Comparison of ENCODE assay signal across 30 mouse cellular contexts in genomic region chr16:58622377-58622776, GRCm38 (mm10). TPM values are rescaled to one million over a fixed set of nuclear protein-coding genes. Genes with fewer than 3 reads are reported as not detected.
DNase-seq lines count a peak whose midpoint lies in the region; ATAC-seq and TF ChIP-seq lines count a peak whose summit lies in the region.
"Had no signal": no experiment of that assay in that cellular context is flagged by ENCODE, and none has a peak within 500 bp of the region (broad histone marks: within the 10 kb centered on the region; RNA-seq: fewer than 3 reads in every experiment).

No protein-coding gene starts in this region.

- H3K4me2 ChIP-seq in intestine, postnatal 0 days (replicated peaks; ENCODE audit: low read depth) = no peak overlapping the region
- H3K4me2 ChIP-seq: embryonic facial prominence, embryonic 15.5 days; forebrain, embryonic 15.5 days; heart, embryonic 13.5 days; hindbrain, embryonic 13.5 days had no signal

- no peaks in the 10 kb centered on the region for H3K36me3 ChIP-seq in intestine, postnatal 0 days (ENCODE audit: control insufficient read depth, insufficient read depth)
- H3K36me3 ChIP-seq: embryonic facial prominence, embryonic 15.5 days; forebrain, embryonic 10.5 days; forebrain, embryonic 15.5 days; G1E; heart, embryonic 13.5 days; hindbrain, embryonic 13.5 days had no signal

- H3K4me1 ChIP-seq in intestine, postnatal 0 days (replicated peaks; ENCODE audit: control insufficient read depth, insufficient read depth, low read length) = no peaks in the 10 kb centered on the region
- H3K4me1 ChIP-seq: embryonic facial prominence, embryonic 15.5 days; forebrain, embryonic 10.5 days; forebrain, embryonic 15.5 days; heart, embryonic 13.5 days; hindbrain, embryonic 13.5 days had no signal

- H3K4me3 ChIP-seq in intestine, postnatal 0 days (ENCODE audit: low read depth, low read length) = no peak overlapping the region
- H3K4me3 ChIP-seq: embryonic facial prominence, embryonic 15.5 days; erythroblast, embryonic 14.5 days; forebrain, embryonic 10.5 days; forebrain, embryonic 15.5 days; heart, embryonic 13.5 days; hindbrain, embryonic 13.5 days had no signal

- WGBS in intestine, postnatal 0 days = 76% methylated on average over 3 of the region's 3 CpGs

- intact Hi-C loops in heart, postnatal 25 days (cut with DNase I) = loop anchor here (2.0 to 5.0 kb wide), 2 partner anchors 100 to 168 kb away; partner anchors contain the start of gene St3gal6

- no peaks in the 10 kb centered on the region for H3K27me3 ChIP-seq in intestine, postnatal 0 days (replicated peaks; ENCODE audit: control insufficient read depth, insufficient read depth, low read length)
- H3K27me3 ChIP-seq: embryonic facial prominence, embryonic 15.5 days; forebrain, embryonic 15.5 days; heart, embryonic 13.5 days; hindbrain, embryonic 13.5 days had no signal

- ATAC-seq in intestine, postnatal 0 days = no peak
- ATAC-seq: CD4-positive, CD25-positive, alpha-beta regulatory T cell, adult 4 months; forebrain, embryonic 15.5 days had no signal

- DNase-seq in heart, adult 11 months = peak; percentile 37
- DNase-seq in heart, postnatal 25 days (ENCODE audit: low spot score) = no peak
- peak; percentile 9 for DNase-seq in ovary, adult 18-20 months (ENCODE audit: low spot score)
- no peak for DNase-seq in ovary, postnatal 14 days (ENCODE audit: low spot score)
- DNase-seq in lung, postnatal 25 days (ENCODE audit: low spot score) = peak; percentile 64
- DNase-seq in spleen, adult 12 weeks (ENCODE audit: low spot score) = no peak
- DNase-seq: adrenal gland, postnatal 10 days; B cell, adult 2 months; cerebellum, adult 11 months; cerebellum, adult 8-10 months; cerebellum, postnatal 14 days; embryo, embryonic 11 days; heart, postnatal 4 days had no signal

- H3K27ac ChIP-seq in intestine, postnatal 0 days (ENCODE audit: low read depth, low read length) = no peak overlapping the region
- H3K27ac ChIP-seq: embryonic facial prominence, embryonic 15.5 days; forebrain, embryonic 10.5 days; forebrain, embryonic 15.5 days; heart, embryonic 13.5 days; hindbrain, embryonic 13.5 days had no signal

- no peak for TF ChIP-seq CTCF in intestine, postnatal 0 days (IDR thresholded peaks at IDR 0.05; ENCODE audit: low read depth)

- no peaks in the 10 kb centered on the region for H3K9me3 ChIP-seq in intestine, postnatal 0 days (ENCODE audit: control insufficient read depth)
- H3K9me3 ChIP-seq: embryonic facial prominence, embryonic 15.5 days; forebrain, embryonic 10.5 days; forebrain, embryonic 15.5 days; G1E; heart, embryonic 13.5 days; hindbrain, embryonic 13.5 days had no signal

- no peak overlapping the region for H3K9ac ChIP-seq in intestine, postnatal 0 days (ENCODE audit: low read depth, low read length)
- H3K9ac ChIP-seq: embryonic facial prominence, embryonic 15.5 days; forebrain, embryonic 15.5 days; heart, embryonic 13.5 days; hindbrain, embryonic 13.5 days had no signal

RNA-seq across cellular contexts. Expression of gene Gm813, which starts 5.6 kb away (rescaled TPM):
- not detected for total RNA-seq in heart, postnatal 25 days (2021)
- polyA plus RNA-seq in intestine, postnatal 0 days (2015; fragmentation: Nextera tagmentation; extraction: Ambion mirVana) = not detected in 2 replicates
- total RNA-seq: adrenal gland, postnatal 10 days; adrenal gland, postnatal 4 days; common myeloid progenitor, adult 5-6 weeks; gastrocnemius, adult 8-10 months; gastrocnemius, postnatal 4 days; heart, adult 8-10 months; heart, postnatal 4 days had no signal
- polyA plus RNA-seq: brain, embryonic 14.5 days; CD4-positive, CD25-positive, alpha-beta regulatory T cell, adult 4 months; embryonic facial prominence, embryonic 11.5 days; embryonic facial prominence, embryonic 15.5 days; erythroblast, embryonic 14.5 days; forebrain, embryonic 10.5 days; forebrain, embryonic 15.5 days; G1E; heart, embryonic 13.5 days; heart, postnatal 0 days; hindbrain, embryonic 13.5 days had no signal

RNA-seq across cellular contexts. Expression of gene E330017A01Rik, which starts 16.2 kb away (rescaled TPM):
- total RNA-seq in heart, postnatal 25 days (2021) = not detected
- polyA plus RNA-seq in intestine, postnatal 0 days (2015; fragmentation: Nextera tagmentation; extraction: Ambion mirVana) = not detected in 2 replicates
- total RNA-seq: adrenal gland, postnatal 10 days; adrenal gland, postnatal 4 days; common myeloid progenitor, adult 5-6 weeks; gastrocnemius, adult 8-10 months; gastrocnemius, postnatal 4 days; heart, adult 8-10 months; heart, postnatal 4 days had no signal
- polyA plus RNA-seq: brain, embryonic 14.5 days; CD4-positive, CD25-positive, alpha-beta regulatory T cell, adult 4 months; embryonic facial prominence, embryonic 11.5 days; embryonic facial prominence, embryonic 15.5 days; erythroblast, embryonic 14.5 days; forebrain, embryonic 10.5 days; forebrain, embryonic 15.5 days; G1E; heart, embryonic 13.5 days; heart, postnatal 0 days; hindbrain, embryonic 13.5 days had no signal

RNA-seq across cellular contexts. Expression of gene Cpox, which starts 47.7 kb away (rescaled TPM):
- total RNA-seq in heart, postnatal 25 days (2021) = 10 to 100 TPM; 35.3 to 40.8 TPM
- 54.5 and 56.7 TPM in 2 replicates for polyA plus RNA-seq in intestine, postnatal 0 days (2015; fragmentation: Nextera tagmentation; extraction: Ambion mirVana)

Comparison
In these comparisons a context has a peak if more than half of its experiments do, and no peak if none do; other contexts are left out.
1. DNase-seq: peak in heart, adult 11 months (single experiment), ovary, adult 18-20 months (single experiment) and lung, postnatal 25 days (single experiment); none in heart, postnatal 25 days (single experiment), ovary, postnatal 14 days (single experiment) and spleen, adult 12 weeks (single experiment).